Mouse (Mus musculus) cortical plate, adult 2 months (tissue): ENCODE measurements around the gene Cby1.

Experiments
- CTCF ChIP-seq: fragments of 200-500 bp; IDR thresholded peaks from 2 replicates; pipeline ENCODE4 v1.5.1; 2011; ENCODE audit warnings: mild to moderate bottlenecking, control low read depth, low read length; ENCODE audit not compliant: insufficient read depth; ENCODE audit errors: extremely low read depth
- POLR2A ChIP-seq: fragments of 200-500 bp; IDR thresholded peaks from 2 replicates; pipeline ENCODE4 v1.6.1; 2011; ENCODE audit warnings: mild to moderate bottlenecking, low read length, control low read depth; ENCODE audit not compliant: insufficient read depth; ENCODE audit errors: extremely low read depth

DNA sequence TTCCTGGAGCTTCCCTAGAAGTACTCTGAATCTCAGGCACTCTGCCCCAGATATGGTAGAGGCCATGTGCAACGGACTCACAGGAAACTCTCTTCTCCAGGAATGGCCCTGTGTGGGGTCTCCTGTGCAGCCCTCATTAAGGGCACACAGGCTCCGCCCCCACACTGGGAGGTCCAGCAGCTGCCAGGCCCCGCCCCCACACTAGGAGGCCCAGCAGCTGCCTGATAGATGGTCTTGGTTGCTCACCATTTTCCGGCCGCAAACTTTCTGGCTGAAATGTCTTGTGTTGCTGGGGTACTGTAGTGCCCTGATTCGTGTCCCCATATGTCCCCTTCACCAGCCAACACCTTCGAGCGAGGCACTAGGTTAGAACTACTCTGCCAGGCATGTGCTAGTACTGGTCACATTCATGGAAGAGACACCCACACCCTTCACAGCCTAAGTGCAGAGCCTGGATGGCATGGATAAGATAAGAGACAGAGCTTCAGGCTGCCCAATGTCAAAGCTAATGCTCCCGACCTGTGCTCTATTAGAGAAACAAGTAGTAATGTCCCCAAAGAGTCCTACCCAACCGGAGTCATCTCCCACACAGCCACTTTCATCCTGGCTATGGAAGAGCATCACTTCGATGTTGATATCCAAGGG lies 39.1 kb upstream of the Cby1 start:
- TF ChIP-seq CTCF (no peak), POLR2A (no peak)
